ENCODE assay signal across 23 mouse cellular contexts in the genomic region with DNA sequence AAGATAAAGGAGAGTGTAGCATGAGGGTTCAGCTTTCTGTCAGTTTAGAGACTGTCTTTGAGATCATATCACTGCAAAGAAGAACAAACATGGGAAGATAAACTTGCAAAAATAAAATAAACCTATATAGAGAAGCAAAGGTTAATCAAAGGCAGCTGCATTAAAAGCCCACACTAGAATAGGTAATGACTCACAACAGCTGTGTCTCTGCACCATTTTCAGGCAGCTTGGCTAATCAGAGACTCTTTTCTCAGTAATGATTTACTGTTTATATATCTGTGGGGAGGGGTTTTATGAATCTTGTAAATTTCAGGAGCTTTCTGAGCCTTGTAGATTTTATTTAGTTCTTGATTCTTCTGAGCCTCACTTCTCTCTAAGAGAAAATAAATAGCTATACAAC. TPM values are rescaled to one million over a fixed set of nuclear protein-coding genes. Genes with fewer than 3 reads are reported as not detected.
DNase-seq lines count a peak whose midpoint lies in the region; ATAC-seq and TF ChIP-seq lines count a peak whose summit lies in the region.
"Had no signal": no experiment of that assay in that cellular context is flagged by ENCODE, and none has a peak within 500 bp of the region (broad histone marks: within the 10 kb centered on the region; RNA-seq: fewer than 3 reads in every experiment).

No protein-coding gene starts in this region.

- no peaks in the 10 kb centered on the region for H3K9me3 ChIP-seq in neural tube, embryonic 15.5 days (replicated peaks)
- H3K9me3 ChIP-seq: G1E had no signal

- H3K36me3 ChIP-seq in neural tube, embryonic 15.5 days, result no peaks in the 10 kb centered on the region
- H3K36me3 ChIP-seq: G1E had no signal

- H3K27ac ChIP-seq in gastrocnemius, adult 2 months, result peak overlapping the region; percentile 53; the same call in 1 of the 2 replicates
- H3K27ac ChIP-seq in embryonic fibroblast, embryonic 13.5 days (ENCODE audit: insufficient read depth, low read length), result peak overlapping the region; percentile 34; the same call in 1 of the 2 replicates
- H3K27ac ChIP-seq in neural tube, embryonic 15.5 days (replicated peaks), result no peak overlapping the region

- H3K4me1 ChIP-seq in embryonic fibroblast, embryonic 13.5 days (ENCODE audit: control insufficient read depth, insufficient read depth, low read length), result no peaks in the 10 kb centered on the region
- no peaks in the 10 kb centered on the region for H3K4me1 ChIP-seq in neural tube, embryonic 15.5 days

- intact Hi-C loops in gastrocnemius, adult 2 months (cut with DNase I), result loop anchor here (5.0 kb wide), 1 partner anchor 49 kb away; no protein-coding TSS in a partner anchor
- intact Hi-C loops in left cerebral cortex, postnatal 10 days (cut with DNase I), result no loop called here

- no peak overlapping the region for H3K9ac ChIP-seq in neural tube, embryonic 15.5 days (replicated peaks)

- H3K4me2 ChIP-seq in neural tube, embryonic 15.5 days, result no peak overlapping the region

- no peaks in the 10 kb centered on the region for H3K27me3 ChIP-seq in neural tube, embryonic 15.5 days (replicated peaks)
- H3K27me3 ChIP-seq: CH12.LX, Patski had no signal

- no peak for TF ChIP-seq CTCF in gastrocnemius, adult 2 months (IDR thresholded peaks at IDR 0.05)
- no peak for TF ChIP-seq CTCF in embryonic fibroblast, embryonic 13.5 days (IDR thresholded peaks at IDR 0.05; ENCODE audit: borderline replicate concordance, insufficient read depth, low read length)

- no peak for DNase-seq in gastrocnemius, adult 2 months
- DNase-seq in gastrocnemius, adult 18-20 months (ENCODE audit: low spot score), result no peak
- DNase-seq in 3T3-L1 (ENCODE audit: low read depth, low spot score), result peak; percentile 20
- no peak for DNase-seq in left cerebral cortex, postnatal 10 days (ENCODE audit: extremely low spot score in 1 of 2, low spot score in 2 of 2)
- DNase-seq: adrenal gland, adult 2 months; adrenal gland, adult 8-10 months; adrenal gland, postnatal 10 days; adrenal gland, postnatal 14 days; adrenal gland, postnatal 25 days; adrenal gland, postnatal 36 days; B cell, adult 2 months; cerebellum, adult 11 months; cerebellum, adult 11-12 months; cerebellum, adult 18-20 months; cerebellum, adult 2 months had no signal

- TF ChIP-seq POLR2A in embryonic fibroblast, embryonic 13.5 days (IDR thresholded peaks at IDR 0.05; ENCODE audit: low read depth, low read length), result no peak

- no peak for ATAC-seq in neural tube, embryonic 15.5 days (ENCODE audit: low FRiP score)
- ATAC-seq: activated CD4-positive, CD25-positive, alpha-beta regulatory T cell, adult 4 months; CD4-positive, CD25-positive, alpha-beta regulatory T cell, adult 4 months; Patski had no signal

- no peak overlapping the region for H3K4me3 ChIP-seq in gastrocnemius, adult 2 months
- H3K4me3 ChIP-seq in embryonic fibroblast, embryonic 13.5 days (ENCODE audit: insufficient read depth, low read length), result no peak overlapping the region
- H3K4me3 ChIP-seq in neural tube, embryonic 15.5 days (replicated peaks), result no peak overlapping the region

RNA-seq across cellular contexts. Expression of a gene that starts 15.7 kb away (rescaled TPM):
- total RNA-seq in gastrocnemius, adult 2 months (2021), result 100 to 1,000 TPM; 117 to 126 TPM
- total RNA-seq in gastrocnemius, adult 18-20 months (2021), result 100 to 1,000 TPM; 109 to 122 TPM
- 4.3 and 4.7 TPM in 2 replicates for polyA plus RNA-seq in embryonic fibroblast, embryonic 13.5 days (2011; ENCODE audit: insufficient read length, low read depth, missing spikeins)
- 16.8 and 19.1 TPM in 2 replicates for polyA plus RNA-seq in neural tube, embryonic 15.5 days (2015; fragmentation: Nextera tagmentation; extraction: Ambion mirVana)
- 10 to 100 TPM; 64.2 to 67.3 TPM for total RNA-seq in left cerebral cortex, postnatal 10 days (2021)
- total RNA-seq: CH12.LX, MEL had no signal
- polyA plus RNA-seq: G1E had no signal
